Comparison of ENCODE assay signal across 15 mouse cellular contexts in the genomic region with DNA sequence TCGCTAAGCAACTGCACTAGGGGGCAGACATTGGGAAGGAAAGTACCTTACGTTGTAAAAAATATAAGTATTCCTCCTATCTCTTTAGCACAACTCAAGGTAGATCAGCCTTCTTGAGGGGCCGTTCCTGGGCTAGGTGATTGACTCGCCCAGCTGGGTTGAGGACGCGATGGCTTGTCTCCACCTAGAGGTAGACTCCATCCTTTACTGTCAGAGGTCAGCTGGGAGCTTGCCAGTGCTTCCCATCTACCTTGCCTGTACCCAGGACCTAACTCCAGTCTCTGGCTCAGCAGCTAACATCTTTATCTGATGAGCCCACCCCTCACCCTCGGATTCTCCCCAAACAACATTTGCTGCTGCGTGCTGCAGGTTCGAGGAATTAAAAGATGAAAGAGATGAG. TPM values are rescaled to one million over a fixed set of nuclear protein-coding genes. Genes with fewer than 3 reads are reported as not detected.
DNase-seq lines count a peak whose midpoint lies in the region; ATAC-seq and TF ChIP-seq lines count a peak whose summit lies in the region.
"Had no signal": no experiment of that assay in that cellular context is flagged by ENCODE, and none has a peak within 500 bp of the region (broad histone marks: within the 10 kb centered on the region; RNA-seq: fewer than 3 reads in every experiment).

No protein-coding gene starts in this region.

- peak; percentile 61 to 67 for DNase-seq in cerebellum, postnatal 10 days
- DNase-seq in cerebellum, postnatal 4 days (ENCODE audit: low spot score in 2 of 2): no peak
- DNase-seq in kidney, adult 2 months: no peak
- DNase-seq in kidney, adult 11 months: no peak
- no peak for DNase-seq in lung, postnatal 0 days (ENCODE audit: low spot score)
- DNase-seq in lung, postnatal 4 days: no peak
- no peak for DNase-seq in urinary bladder, adult 2 months (ENCODE audit: low spot score)
- DNase-seq: adrenal gland, adult 2 months; B cell, adult 2 months; liver, embryonic 13.5 days; thymus, adult 18-20 months had no signal

- no peak for ATAC-seq in lung, postnatal 0 days
- ATAC-seq: midbrain, embryonic 16.5 days had no signal

- 67% methylated on average over 9 of the region's 9 CpGs for WGBS in kidney, adult 2 months
- WGBS in lung, postnatal 0 days: 45% methylated on average over 9 of the region's 9 CpGs

- no peaks in the 10 kb centered on the region for H3K4me1 ChIP-seq in kidney, adult 2 months (ENCODE audit: control insufficient read depth, insufficient read depth, low read length)
- H3K4me1 ChIP-seq in lung, postnatal 0 days (ENCODE audit: insufficient read depth, low read depth, low read length): no peaks in the 10 kb centered on the region
- no peaks in the 10 kb centered on the region for H3K4me1 ChIP-seq in cortical plate, adult 2 months (ENCODE audit: control insufficient read depth, insufficient read depth, low read length)
- H3K4me1 ChIP-seq: hindbrain, embryonic 15.5 days; liver, embryonic 13.5 days; neural tube, embryonic 13.5 days had no signal

- H3K36me3 ChIP-seq in kidney, adult 2 months (ENCODE audit: control insufficient read depth, insufficient read depth, low read length): no peaks in the 10 kb centered on the region
- H3K36me3 ChIP-seq in lung, postnatal 0 days (ENCODE audit: insufficient read depth, low read length): no peaks in the 10 kb centered on the region
- H3K36me3 ChIP-seq: hindbrain, embryonic 15.5 days; liver, embryonic 13.5 days; neural tube, embryonic 13.5 days had no signal

- TF ChIP-seq CTCF in kidney, adult 2 months (conservative IDR thresholded peaks at IDR 0.05; ENCODE audit: insufficient read depth, insufficient read length, low read depth, low read length): peak; percentile 36
- TF ChIP-seq CTCF in lung, postnatal 0 days (IDR thresholded peaks at IDR 0.05): peak; percentile 35
- TF ChIP-seq CTCF in cortical plate, adult 2 months (IDR thresholded peaks at IDR 0.05; ENCODE audit: extremely low read depth, insufficient read depth, low read length): peak; percentile 20; the same call in 1 of the 2 replicates

- no peak overlapping the region for H3K9ac ChIP-seq in lung, postnatal 0 days (replicated peaks; ENCODE audit: low read depth)
- H3K9ac ChIP-seq: hindbrain, embryonic 15.5 days; liver, embryonic 13.5 days; neural tube, embryonic 13.5 days had no signal

- TF ChIP-seq POLR2A in kidney, adult 2 months (IDR thresholded peaks at IDR 0.05; ENCODE audit: low read depth, low read length): no peak
- TF ChIP-seq POLR2A in cortical plate, adult 2 months (IDR thresholded peaks at IDR 0.05; ENCODE audit: extremely low read depth, insufficient read depth, low read length): no peak

- H3K27me3 ChIP-seq in kidney, adult 2 months (replicated peaks; ENCODE audit: control insufficient read depth, insufficient read depth, low read length): no peaks in the 10 kb centered on the region
- H3K27me3 ChIP-seq in lung, postnatal 0 days (replicated peaks; ENCODE audit: insufficient read depth, low read length): no peaks in the 10 kb centered on the region
- H3K27me3 ChIP-seq: hindbrain, embryonic 15.5 days; liver, embryonic 13.5 days; neural tube, embryonic 13.5 days had no signal

- no peak overlapping the region for H3K4me3 ChIP-seq in kidney, adult 2 months (ENCODE audit: insufficient read depth, low read depth, low read length)
- H3K4me3 ChIP-seq in lung, postnatal 0 days (ENCODE audit: low read depth, low read length): no peak overlapping the region
- H3K4me3 ChIP-seq in cortical plate, adult 2 months (ENCODE audit: insufficient read depth, low read length): no peak overlapping the region
- H3K4me3 ChIP-seq: hindbrain, embryonic 15.5 days; liver, embryonic 13.5 days; neural tube, embryonic 13.5 days had no signal

- no peak for TF ChIP-seq EP300 in lung, postnatal 0 days (IDR thresholded peaks at IDR 0.05)

- H3K4me2 ChIP-seq in lung, postnatal 0 days (replicated peaks; ENCODE audit: low read depth, low read length): no peak overlapping the region
- H3K4me2 ChIP-seq: hindbrain, embryonic 15.5 days; liver, embryonic 13.5 days; neural tube, embryonic 13.5 days had no signal

- no peak overlapping the region for H3K27ac ChIP-seq in kidney, adult 2 months (ENCODE audit: insufficient read depth, low read depth, low read length)
- no peak overlapping the region for H3K27ac ChIP-seq in lung, postnatal 0 days (ENCODE audit: low read length)
- no peak overlapping the region for H3K27ac ChIP-seq in cortical plate, adult 2 months (ENCODE audit: insufficient read depth, low read length)
- H3K27ac ChIP-seq: hindbrain, embryonic 15.5 days; liver, embryonic 13.5 days; neural tube, embryonic 13.5 days had no signal

- no peaks in the 10 kb centered on the region for H3K9me3 ChIP-seq in lung, postnatal 0 days (ENCODE audit: low read length)
- H3K9me3 ChIP-seq: hindbrain, embryonic 15.5 days; liver, embryonic 13.5 days had no signal

RNA-seq across cellular contexts. Expression of gene Foxn2, which starts 59.4 kb away (rescaled TPM):
- 2.7 and 2.9 TPM in 2 replicates for polyA plus RNA-seq in kidney, adult 2 months (2012; rRNA removed)
- 13.6 and 14.9 TPM in 2 replicates for polyA plus RNA-seq in lung, postnatal 0 days (2015; fragmentation: Nextera tagmentation; extraction: Ambion mirVana)
- 8.0 and 8.2 TPM in 2 replicates for polyA plus RNA-seq in cortical plate, adult 2 months (2012; rRNA removed)
- 7.7 and 9.1 TPM in 2 replicates for polyA plus RNA-seq in urinary bladder, adult 2 months (2012; rRNA removed)

Comparison
In these comparisons a context has a peak if more than half of its experiments do, and no peak if none do; other contexts are left out.
1. DNase-seq: peak in cerebellum, postnatal 10 days (2 of 2); none in cerebellum, postnatal 4 days (0 of 2), kidney, adult 2 months (single experiment), kidney, adult 11 months (single experiment), lung, postnatal 0 days (single experiment), lung, postnatal 4 days (0 of 2) and urinary bladder, adult 2 months (single experiment).
2. Peak in every context shown above with its lines, with median percentiles within 50 percentile points of each other: CTCF ChIP-seq.